Mouse (Mus musculus) lung, adult 2 months (tissue): ENCODE results near the gene Abi3bp. TPM values are rescaled to one million over a fixed set of nuclear protein-coding genes. Genes with fewer than 3 reads are reported as not detected.

ENCODE experiments used
- DNase-seq: peaks from one replicate; pipeline ENCODE4 v3.0.0; 2022
- H3K4me1 ChIP-seq: fragments of 200-500 bp; 2 replicates; pipeline ENCODE4 v1.6.1; 2011; ENCODE audit warnings: low read length; ENCODE audit not compliant: control insufficient read depth, insufficient read depth
- H3K4me3 ChIP-seq: fragments of 200-500 bp; replicated peaks from 2 replicates; pipeline ENCODE3; 2011; ENCODE audit warnings: low read depth, mild to moderate bottlenecking, control low read depth, low read length; ENCODE audit errors: extremely low read depth
- CTCF ChIP-seq: fragments of 200-500 bp; IDR thresholded peaks from 2 replicates; pipeline ENCODE4 v1.5.1; 2011; ENCODE audit warnings: mild to moderate bottlenecking, low read length, control low read depth; ENCODE audit not compliant: insufficient read depth
- POLR2A ChIP-seq: fragments of 200-500 bp; IDR thresholded peaks from 2 replicates; pipeline ENCODE4 v1.6.1; 2011; ENCODE audit warnings: low read depth, mild to moderate bottlenecking, control low read depth, low read length, borderline replicate concordance; ENCODE audit errors: extremely low read depth
- WGBS: fragments of 180-500 bp; shearing (Covaris S2); methylation state at CpG from one replicate; pipeline ENCODE4 v1.1.7; 2018; 5-methylcytosine and 5-hydroxymethylcytosine counted together
- polyA plus RNA-seq: library from polyadenylated mRNA; depleted of rRNA; stranded (reverse); fragments of >200 nt; gene quantifications from 2 replicates; pipeline ENCODE4 v1.2.3, GENCODE M21; 2012

The Abi3bp gene
- polyA plus RNA-seq, 1 experiment = 22.5 TPM

DNA sequence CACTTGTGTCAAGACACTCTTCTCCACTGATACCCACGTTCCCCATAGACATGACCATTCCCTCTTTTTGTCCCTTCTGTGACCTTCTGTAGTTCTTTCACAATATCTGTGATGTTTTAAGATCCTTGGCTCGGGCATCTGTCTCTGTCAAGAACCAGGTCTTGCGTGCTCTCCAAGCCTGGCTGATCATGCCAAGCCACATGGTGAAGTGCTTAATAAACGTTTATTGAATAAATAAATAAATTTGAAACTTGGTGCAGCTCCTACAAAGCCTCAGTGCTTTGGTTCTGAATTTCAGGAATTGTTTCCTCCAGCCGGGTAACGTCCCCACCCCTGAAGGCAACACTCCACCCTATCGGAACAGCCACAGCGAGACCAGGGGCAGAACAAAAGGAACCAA is 193.3 kb downstream of the Abi3bp start:
- no peaks in the 10 kb centered on the region for H3K4me1 ChIP-seq
- H3K4me3 ChIP-seq = no peak overlapping the region
- no peak for DNase-seq
- TF ChIP-seq CTCF = no peak
- TF ChIP-seq POLR2A = no peak
- WGBS = 52% methylated on average over 8 of the region's 8 CpGs

GRCm38 (mm10) chr16:56673420-56673819 is 195.7 kb downstream of the Abi3bp start:
- 71% methylated on average over 2 of the region's 2 CpGs for WGBS
- TF ChIP-seq CTCF = no peak
- Histone ChIP-seq H3K4me1 (no peaks in the 10 kb centered on the region), H3K4me3 (no peak overlapping the region)
- DNase-seq = no peak

DNA sequence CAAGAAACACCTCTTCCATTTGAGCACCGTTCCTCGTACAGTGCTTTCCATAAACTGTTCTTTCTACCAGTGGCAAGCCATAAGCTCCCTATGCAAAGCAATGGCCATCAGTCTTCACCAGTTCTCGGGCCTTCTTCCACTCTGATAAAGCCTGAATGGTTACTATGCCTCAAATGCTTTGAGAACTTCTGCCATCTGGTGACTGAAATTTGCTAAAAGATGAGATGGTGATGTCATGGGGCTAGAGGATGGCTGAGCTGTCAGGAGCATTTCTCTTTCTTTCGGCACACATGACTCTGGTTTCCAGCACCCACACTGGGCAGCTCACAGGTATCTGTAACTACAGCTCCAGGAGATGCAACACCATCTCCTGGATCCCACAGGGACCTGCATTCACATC is 199.5 kb downstream of the Abi3bp start:
- Histone ChIP-seq H3K4me3 (no peak overlapping the region), H3K4me1 (no peaks in the 10 kb centered on the region)
- WGBS = 55% methylated on average over 4 of the region's 4 CpGs
- TF ChIP-seq CTCF = no peak
- no peak for TF ChIP-seq POLR2A
- DNase-seq = no peak

GRCm38 (mm10) chr16:56681010-56681645 is 203.4 kb downstream of the Abi3bp start:
- no peak overlapping the region for H3K4me3 ChIP-seq
- TF ChIP-seq POLR2A (no peak), CTCF (no peak)

DNA sequence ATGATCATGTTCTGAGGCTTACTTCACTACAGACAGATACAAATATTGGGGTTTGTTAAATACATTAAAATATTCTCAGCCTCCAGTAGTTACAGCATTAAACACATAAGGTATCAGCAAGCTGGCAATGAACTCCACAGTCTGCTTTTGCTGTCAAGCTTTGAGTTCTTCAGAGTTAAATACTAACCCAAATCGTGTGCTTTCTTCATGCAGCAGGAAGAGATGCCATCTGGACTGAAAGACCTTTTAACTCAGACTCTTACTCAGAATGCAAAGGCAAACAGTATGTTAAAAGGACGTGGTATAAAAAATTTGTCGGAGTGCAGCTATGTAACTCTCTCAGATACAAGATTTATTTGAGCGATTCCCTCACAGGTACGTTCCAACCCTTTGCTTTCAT is 209.1 kb downstream of the Abi3bp start:
- Histone ChIP-seq H3K4me1 (no peaks in the 10 kb centered on the region), H3K4me3 (no peak overlapping the region)
- DNase-seq = no peak
- no peak for TF ChIP-seq POLR2A
- 86% methylated on average over 5 of the region's 5 CpGs for WGBS

More at GRCm38 (mm10) chr16:56681010-56681645, 203.4 kb downstream of the Abi3bp start:
- H3K4me1 ChIP-seq = no peaks in the 10 kb centered on the region
- WGBS = 76% methylated on average over 8 of the region's 8 CpGs
- DNase-seq = no peak

GRCm38 (mm10) chr16:56690715-56691114 is 213.0 kb downstream of the Abi3bp start:
- 83% methylated on average over 7 of the region's 7 CpGs for WGBS
- TF ChIP-seq POLR2A (no peak), CTCF (no peak)
- Histone ChIP-seq H3K4me3 (no peak overlapping the region), H3K4me1 (no peaks in the 10 kb centered on the region)
- no peak for DNase-seq

GRCm38 (mm10) chr16:56696448-56696847 is 218.8 kb downstream of the Abi3bp start:
- no peak for TF ChIP-seq CTCF
- H3K4me3 ChIP-seq = no peak overlapping the region
- WGBS = 65% methylated on average over 2 of the region's 2 CpGs
- DNase-seq = no peak
- no peaks in the 10 kb centered on the region for H3K4me1 ChIP-seq

GRCm38 (mm10) chr16:56700898-56701297 is 223.2 kb downstream of the Abi3bp start:
- whole genome bisulfite sequencing = 91% methylated on average over 3 of the region's 3 CpGs

DNA sequence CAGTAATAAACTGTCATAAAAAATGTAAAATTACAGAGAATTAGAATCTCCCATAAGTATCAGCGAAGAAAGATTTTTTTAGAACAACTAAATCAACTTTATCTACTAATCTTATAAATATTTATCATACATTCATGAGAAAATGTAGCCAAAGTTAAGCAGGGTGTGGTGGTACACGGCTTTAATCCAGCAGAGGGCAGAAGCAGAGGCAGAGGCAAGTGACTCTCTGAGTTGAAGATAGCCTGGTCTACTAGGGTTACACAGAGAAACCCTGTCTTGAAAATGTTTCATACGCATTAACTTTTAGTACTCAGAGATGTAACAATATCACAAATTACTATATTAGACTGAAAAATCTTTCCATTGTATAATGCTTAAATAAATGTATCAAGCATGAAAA is 228.1 kb downstream of the Abi3bp start:
- Histone ChIP-seq H3K4me1 (no peaks in the 10 kb centered on the region; the same call in 1 of the 2 replicates), H3K4me3 (no peak overlapping the region)
- whole genome bisulfite sequencing = 55% methylated on average over 3 of the region's 3 CpGs
- TF ChIP-seq POLR2A (no peak), CTCF (no peak)
- DNase-seq = no peak

More at GRCm38 (mm10) chr16:56700898-56701297, 223.2 kb downstream of the Abi3bp start:
- TF ChIP-seq POLR2A = no peak
- TF ChIP-seq CTCF = no peak
- H3K4me3 ChIP-seq = no peak overlapping the region
- DNase-seq = no peak
- no peaks in the 10 kb centered on the region for H3K4me1 ChIP-seq

- Histone ChIP-seq H3K4me3 (no peak overlapping the region), H3K4me1 (no peaks in the 10 kb centered on the region; the same call in 1 of the 2 replicates)
- no peak for TF ChIP-seq POLR2A
- TF ChIP-seq CTCF = no peak
- 88% methylated on average over 3 of the region's 3 CpGs for WGBS
- DNase-seq = no peak
Measured at GRCm38 (mm10) chr16:56710071-56710470, 232.4 kb downstream of the Abi3bp start.
